Mouse (Mus musculus) hindbrain, embryonic 12.5 days (tissue): ENCODE results near the gene Nploc4. TPM values are rescaled to one million over a fixed set of nuclear protein-coding genes. Genes with fewer than 3 reads are reported as not detected.

Source experiments
- ATAC-seq: fragments of 200-750 bp; cut with Nextera tagmentation; 2 replicates; pipeline ENCODE4 v1.8.0; 2017; ENCODE audit warnings: moderate TSS enrichment; ENCODE audit not compliant: low FRiP score
- H3K27ac ChIP-seq: fragments of 300-500 bp; sonication (generic); 2 replicates; pipeline ENCODE4 v1.5.1; 2016; ENCODE audit warnings: mild to moderate bottlenecking
- H3K27me3 ChIP-seq: fragments of 300-500 bp; sonication (generic); 2 replicates; pipeline ENCODE4 v1.6.1; 2016; ENCODE audit warnings: mild to moderate bottlenecking
- H3K36me3 ChIP-seq: fragments of 300-500 bp; sonication (generic); 2 replicates; pipeline ENCODE4 v1.6.1; 2016; ENCODE audit warnings: mild to moderate bottlenecking
- H3K4me1 ChIP-seq: fragments of 300-500 bp; sonication (generic); 2 replicates; pipeline ENCODE4 v1.6.1; 2016
- H3K4me2 ChIP-seq: fragments of 300-500 bp; sonication (generic); replicated peaks from 2 replicates; pipeline ENCODE4 v1.6.1; 2016; ENCODE audit warnings: mild to moderate bottlenecking
- H3K4me3 ChIP-seq: fragments of 300-500 bp; sonication (generic); 2 replicates; pipeline ENCODE4 v1.5.1; 2016; ENCODE audit warnings: mild to moderate bottlenecking
- H3K9ac ChIP-seq: fragments of 300-500 bp; sonication (generic); 2 replicates; pipeline ENCODE4 v1.6.1; 2016; ENCODE audit warnings: mild to moderate bottlenecking, moderate library complexity
- H3K9me3 ChIP-seq: fragments of 300-500 bp; sonication (generic); replicated peaks from 2 replicates; pipeline ENCODE4 v1.6.1; 2016; ENCODE audit warnings: mild to moderate bottlenecking
- WGBS: fragments of 180-500 bp; shearing (Covaris S2); methylation state at CpG from one replicate; pipeline ENCODE4 v1.1.7; 2016; 5-methylcytosine and 5-hydroxymethylcytosine counted together
- polyA plus RNA-seq: library from polyadenylated mRNA; unstranded; fragments of >200 nt; fragmentation: Nextera tagmentation; extraction: Ambion mirVana; gene quantifications from 2 replicates; pipeline ENCODE4 v1.2.1, GENCODE M21; 2016

Nploc4 gene
- polyA plus RNA-seq, 1 experiment from 2014 or later = 51.5 TPM

DNA sequence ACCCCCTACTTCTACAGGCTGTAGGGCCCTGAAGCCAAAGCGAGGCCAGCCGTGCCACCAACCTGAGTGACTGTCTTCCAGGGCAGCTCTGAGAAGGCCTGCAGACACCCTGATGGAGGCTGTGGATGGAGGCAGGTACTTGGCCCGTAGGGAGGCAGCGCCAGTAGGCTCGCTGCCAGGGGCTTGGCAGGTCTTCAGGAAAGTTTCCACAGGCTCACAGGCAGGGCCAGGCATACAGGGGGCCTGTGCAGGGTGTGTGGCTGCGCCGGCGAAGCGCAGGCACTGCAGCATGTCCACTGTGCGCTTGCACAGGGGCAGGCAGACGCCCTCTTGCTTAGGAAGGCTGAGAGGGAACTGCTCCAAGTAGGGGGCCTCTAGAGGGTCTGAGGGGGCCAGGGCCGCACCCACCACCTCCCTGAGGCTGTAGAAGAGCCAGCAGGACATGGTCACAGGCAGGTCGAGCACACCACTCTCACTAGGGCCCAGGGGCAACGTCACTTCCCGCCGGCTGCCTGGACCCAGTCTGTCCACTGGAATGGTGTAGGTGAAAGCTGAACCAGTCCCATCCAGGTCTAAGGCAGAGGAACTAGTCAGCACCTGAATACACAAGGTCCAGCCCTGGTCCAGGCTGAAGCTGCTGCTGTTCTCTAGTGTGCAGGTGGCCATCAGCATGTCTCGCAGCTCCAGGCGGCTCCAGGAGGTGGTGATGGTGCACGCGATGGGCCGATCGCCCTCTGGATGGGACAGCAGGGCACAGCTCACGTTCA lies 63.5 kb downstream of the Nploc4 start:
- no peak overlapping the region for H3K27ac ChIP-seq
- H3K27me3 ChIP-seq = no peaks in the 10 kb centered on the region
- H3K9me3 ChIP-seq = no peaks in the 10 kb centered on the region
- peaks cover 73% of the 10 kb centered on the region for H3K36me3 ChIP-seq
- WGBS = 92% methylated on average over 23 of the region's 23 CpGs
- H3K4me3 ChIP-seq = no peak overlapping the region
- no peak overlapping the region for H3K4me2 ChIP-seq
- peaks cover 25% of the 10 kb centered on the region for H3K4me1 ChIP-seq
- no peak for ATAC-seq
- 0 out of 2 replicates have a peak overlapping the region, but pooled peaks have one; percentile 33 for H3K9ac ChIP-seq

DNA sequence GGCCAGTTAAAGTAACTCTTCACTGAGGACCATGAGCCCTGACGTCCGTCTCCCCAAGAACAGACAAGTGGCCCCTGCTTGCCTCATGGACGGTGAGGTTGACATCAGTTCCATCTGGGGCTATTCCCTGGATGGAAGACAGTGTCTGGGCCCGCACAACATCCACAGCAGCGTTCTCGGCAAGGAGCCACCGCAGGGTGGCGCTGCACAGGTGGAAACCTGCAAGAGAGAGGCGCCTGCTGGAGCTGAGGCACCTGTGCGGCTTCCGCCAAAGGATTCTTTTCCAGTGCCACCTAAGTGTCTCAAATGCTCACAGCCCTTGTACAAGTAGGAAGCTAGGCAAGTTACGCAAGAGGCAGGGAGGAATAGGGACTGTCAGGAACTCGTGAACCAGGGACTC lies 64.5 kb downstream of the Nploc4 start:
- no peak overlapping the region for H3K4me3 ChIP-seq
- peaks cover 73% of the 10 kb centered on the region for H3K36me3 ChIP-seq
- no peak overlapping the region for H3K27ac ChIP-seq
- no peaks in the 10 kb centered on the region for H3K27me3 ChIP-seq
- H3K9ac ChIP-seq = no peak overlapping the region
- no peak overlapping the region for H3K4me2 ChIP-seq
- H3K4me1 ChIP-seq = peaks cover 20% of the 10 kb centered on the region
- WGBS = 70% methylated on average over 13 of the region's 13 CpGs
- ATAC-seq = no peak
- no peaks in the 10 kb centered on the region for H3K9me3 ChIP-seq

DNA sequence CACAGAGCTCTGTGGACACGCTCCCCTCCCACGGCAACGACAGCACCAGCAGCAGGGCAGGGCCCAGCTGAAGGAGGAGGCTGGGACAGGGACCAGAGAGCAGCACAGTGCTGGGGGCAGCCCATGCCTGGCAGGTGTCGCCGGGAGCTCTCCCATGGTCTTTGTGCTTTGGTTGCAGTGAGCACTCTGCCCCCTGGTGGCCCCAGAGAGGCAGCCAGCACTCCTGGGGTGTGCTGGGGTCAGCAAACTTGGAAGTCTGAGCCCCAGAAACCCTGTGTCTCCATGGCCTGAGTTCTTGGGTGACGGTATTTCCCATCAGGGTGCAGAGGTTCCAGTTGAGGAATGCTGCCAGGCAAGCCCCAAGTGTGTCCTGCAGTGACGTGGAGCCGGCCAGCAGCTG lies 67.9 kb downstream of the Nploc4 start:
- WGBS = 38% methylated on average over 8 of the region's 8 CpGs
- H3K9ac ChIP-seq = 0 out of 2 replicates have a peak overlapping the region, but pooled peaks have one; percentile 28
- no peaks in the 10 kb centered on the region for H3K9me3 ChIP-seq
- H3K4me2 ChIP-seq = 0 out of 2 replicates have a peak overlapping the region, but pooled peaks have one; percentile 13
- no peak overlapping the region for H3K27ac ChIP-seq
- peaks cover 3% of the 10 kb centered on the region; the same call in 1 of the 2 replicates for H3K27me3 ChIP-seq
- H3K36me3 ChIP-seq = peaks cover 50% of the 10 kb centered on the region
- peaks cover 24% of the 10 kb centered on the region for H3K4me1 ChIP-seq
- H3K4me3 ChIP-seq = no peak overlapping the region
- peak; percentile 59; the same call in 1 of the 2 replicates for ATAC-seq

DNA sequence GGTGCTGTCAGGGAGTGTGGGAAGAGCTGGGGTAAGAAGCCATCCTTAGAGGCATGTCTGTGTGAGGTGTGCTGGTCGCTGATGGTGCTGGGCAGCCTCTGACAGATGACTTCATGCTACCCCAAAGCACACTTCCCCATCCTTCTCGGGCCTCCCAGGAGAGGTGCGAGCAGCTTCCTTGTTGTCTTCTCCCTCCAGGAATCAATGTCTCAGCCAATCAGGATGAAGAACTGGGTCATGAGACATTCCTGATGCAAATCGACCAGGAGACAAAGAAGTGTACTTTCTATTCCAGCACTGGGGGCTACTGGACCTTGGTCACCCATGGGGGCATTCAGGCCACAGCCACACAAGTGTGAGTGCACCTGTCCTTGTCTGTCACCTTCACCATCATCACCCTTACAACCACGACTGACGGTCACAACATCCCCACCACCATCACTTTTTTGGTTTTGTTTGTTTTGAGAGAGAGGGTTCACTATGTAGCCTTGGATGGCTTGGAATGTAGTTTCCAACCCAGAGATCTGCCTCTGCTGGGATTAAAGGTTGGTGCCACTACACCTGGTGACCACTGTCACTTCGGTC lies 71.0 kb downstream of the Nploc4 start:
- Histone ChIP-seq H3K27ac (no peak overlapping the region), H3K4me3 (no peak overlapping the region), H3K4me1 (peaks cover 30% of the 10 kb centered on the region), H3K27me3 (peaks cover 3% of the 10 kb centered on the region; the same call in 1 of the 2 replicates), H3K9me3 (no peaks in the 10 kb centered on the region), H3K9ac (no peak overlapping the region), H3K4me2 (no peak overlapping the region), H3K36me3 (peaks cover 19% of the 10 kb centered on the region)
- no peak for ATAC-seq
- WGBS = 31% methylated on average over 7 of the region's 7 CpGs

DNA sequence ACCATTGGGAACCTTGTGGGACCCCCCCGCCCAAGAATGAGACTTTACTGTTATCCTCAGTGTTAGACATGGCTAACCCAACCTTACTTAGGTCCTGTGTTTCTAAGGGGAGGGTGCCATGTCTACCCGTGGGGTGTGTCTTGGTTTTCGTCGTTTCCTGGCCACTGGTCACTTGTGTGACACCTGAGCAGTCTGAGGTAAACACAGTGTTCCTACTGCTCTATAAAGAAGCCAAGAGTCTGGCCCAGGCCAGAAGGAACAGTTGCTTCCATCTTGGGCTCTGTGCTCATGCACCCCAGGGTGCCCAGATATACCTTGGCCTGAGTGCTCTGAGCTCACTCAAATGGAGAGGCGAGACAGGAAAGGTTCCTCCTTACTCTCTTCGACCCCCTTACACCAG lies 74.6 kb downstream of the Nploc4 start:
- H3K4me3 ChIP-seq = no peak overlapping the region
- no peak overlapping the region for H3K9ac ChIP-seq
- no peaks in the 10 kb centered on the region for H3K9me3 ChIP-seq
- H3K27me3 ChIP-seq = peaks cover 3% of the 10 kb centered on the region; the same call in 1 of the 2 replicates
- H3K36me3 ChIP-seq = no peaks in the 10 kb centered on the region
- no peak overlapping the region for H3K4me2 ChIP-seq
- no peak overlapping the region for H3K27ac ChIP-seq
- ATAC-seq = no peak
- 89% methylated on average over 6 of the region's 6 CpGs for WGBS
- peaks cover 58% of the 10 kb centered on the region for H3K4me1 ChIP-seq

DNA sequence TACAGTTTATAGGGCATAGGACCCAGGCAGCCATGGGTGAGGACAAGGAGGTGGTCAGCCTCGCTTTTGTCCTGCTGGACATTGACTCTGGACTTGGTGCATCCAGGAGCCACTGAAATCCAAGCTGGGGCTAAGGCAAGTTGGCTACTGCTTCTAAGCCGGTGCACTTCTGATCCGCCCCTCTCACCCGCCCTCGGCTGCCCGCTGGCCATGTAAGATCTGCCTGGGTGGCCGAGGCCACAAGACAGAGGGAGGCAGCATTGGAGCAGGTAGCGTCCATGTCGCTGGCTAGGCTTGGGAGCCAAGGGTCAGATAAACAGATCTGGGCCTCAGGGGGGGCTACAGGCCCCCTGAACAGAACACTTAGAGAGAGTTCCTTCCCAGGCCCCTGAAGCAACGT lies 76.2 kb downstream of the Nploc4 start, which contains the start of gene Fscn2:
Gene Fscn2, plus strand, starts transcription at position 240 of the 400 bp plus-strand sequence.
- no peak within 1 kb of the TSS for H3K4me3 ChIP-seq
- no peak for ATAC-seq
- 0 out of 2 replicates have a peak within 1 kb of the TSS, but pooled peaks have one; percentile 13 for H3K9ac ChIP-seq
- WGBS = 68% methylated on average over 10 of the region's 10 CpGs
- H3K36me3 ChIP-seq = no peaks in the 10 kb centered on the region
- H3K4me1 ChIP-seq = peaks cover 54% of the 10 kb centered on the region
- no peak within 1 kb of the TSS for H3K27ac ChIP-seq
- H3K9me3 ChIP-seq = no peaks in the 10 kb centered on the region
- H3K27me3 ChIP-seq = peaks cover 3% of the 10 kb centered on the region; the same call in 1 of the 2 replicates
- H3K4me2 ChIP-seq = no peak within 1 kb of the TSS

GRCm38 (mm10) chr11:120360755-120361154 lies 76.8 kb downstream of the Nploc4 start:
- no peak overlapping the region for H3K4me3 ChIP-seq
- no peaks in the 10 kb centered on the region for H3K9me3 ChIP-seq
- no peak overlapping the region for H3K9ac ChIP-seq
- no peak for ATAC-seq
- no peak overlapping the region for H3K27ac ChIP-seq
- H3K36me3 ChIP-seq = no peaks in the 10 kb centered on the region
- H3K27me3 ChIP-seq = peaks cover 2% of the 10 kb centered on the region; the same call in 1 of the 2 replicates
- H3K4me1 ChIP-seq = peaks cover 48% of the 10 kb centered on the region
- no peak overlapping the region for H3K4me2 ChIP-seq
- 78% methylated on average over 5 of the region's 5 CpGs for whole genome bisulfite sequencing

DNA sequence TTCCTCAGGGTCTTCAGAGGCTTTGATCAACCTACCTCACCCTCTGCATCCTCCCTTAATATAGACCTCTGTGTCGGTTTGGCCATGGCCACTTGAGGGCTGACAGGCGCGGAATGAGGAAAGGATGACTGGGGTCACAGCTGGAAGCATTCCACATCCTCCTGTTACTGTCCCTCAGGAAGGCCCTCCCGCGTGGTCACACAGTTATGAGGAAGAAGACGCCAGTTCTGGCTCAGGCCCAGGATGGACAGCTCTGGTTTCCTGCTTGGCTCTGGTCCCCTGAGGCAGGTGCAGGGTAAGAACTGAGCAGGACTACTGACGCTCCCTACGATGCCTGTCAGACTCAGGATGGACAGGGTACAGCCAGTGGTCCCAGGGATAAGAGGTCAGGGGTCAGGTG lies 77.4 kb downstream of the Nploc4 start:
- no peak overlapping the region for H3K4me3 ChIP-seq
- 51% methylated on average over 8 of the region's 8 CpGs for WGBS
- H3K36me3 ChIP-seq = no peaks in the 10 kb centered on the region
- H3K4me2 ChIP-seq = no peak overlapping the region
- H3K9me3 ChIP-seq = no peaks in the 10 kb centered on the region
- H3K4me1 ChIP-seq = peaks cover 49% of the 10 kb centered on the region
- H3K27me3 ChIP-seq = no peaks in the 10 kb centered on the region
- no peak for ATAC-seq
- H3K9ac ChIP-seq = no peak overlapping the region
- no peak overlapping the region for H3K27ac ChIP-seq

- Histone ChIP-seq H3K4me2 (no peak overlapping the region), H3K4me1 (peaks cover 50% of the 10 kb centered on the region), H3K4me3 (no peak overlapping the region), H3K9me3 (no peaks in the 10 kb centered on the region), H3K36me3 (no peaks in the 10 kb centered on the region), H3K27ac (no peak overlapping the region), H3K27me3 (no peaks in the 10 kb centered on the region), H3K9ac (no peak overlapping the region)
- 75% methylated on average over 6 of the region's 6 CpGs for WGBS
- ATAC-seq = no peak
Observed at GRCm38 (mm10) chr11:120359391-120359790, 78.1 kb downstream of the Nploc4 start.

GRCm38 (mm10) chr11:120357791-120358401 lies 79.6 kb downstream of the Nploc4 start:
- Histone ChIP-seq H3K4me3 (no peak overlapping the region), H3K9ac (0 out of 2 replicates have a peak overlapping the region, but pooled peaks have one; percentile 28)
- WGBS = 8% methylated on average over 10 of the region's 10 CpGs

DNA sequence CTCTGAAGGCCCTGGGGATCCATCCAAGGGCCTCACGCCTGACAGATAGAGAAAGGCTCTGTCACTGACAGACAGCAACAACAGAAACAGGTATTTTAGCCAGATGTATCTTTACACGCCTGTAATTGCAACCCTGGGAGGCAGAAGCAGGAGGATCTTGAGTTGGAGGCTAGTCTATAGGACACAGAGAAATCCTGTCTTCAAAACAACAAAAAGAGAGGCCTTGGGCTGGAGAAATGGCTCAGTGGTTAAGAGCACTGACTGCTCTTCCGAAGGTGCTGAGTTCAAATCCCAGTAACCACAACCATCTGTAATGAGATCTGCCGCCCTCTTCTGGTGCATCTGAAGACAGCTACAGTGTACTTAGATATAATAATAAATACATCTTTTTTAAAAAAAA lies 80.6 kb downstream of the Nploc4 start:
- Histone ChIP-seq H3K36me3 (no peaks in the 10 kb centered on the region), H3K9me3 (no peaks in the 10 kb centered on the region), H3K27ac (no peak overlapping the region), H3K4me1 (peaks cover 66% of the 10 kb centered on the region), H3K4me3 (no peak overlapping the region), H3K4me2 (no peak overlapping the region), H3K9ac (no peak overlapping the region), H3K27me3 (no peaks in the 10 kb centered on the region)
- 91% methylated on average over 4 of the region's 4 CpGs for WGBS
- ATAC-seq = no peak

More at GRCm38 (mm10) chr11:120357791-120358401, 79.6 kb downstream of the Nploc4 start:
- Histone ChIP-seq H3K4me2 (peak overlapping the region; percentile 35), H3K9me3 (no peaks in the 10 kb centered on the region), H3K4me1 (peaks cover 61% of the 10 kb centered on the region), H3K27ac (peak overlapping the region; percentile 89), H3K27me3 (no peaks in the 10 kb centered on the region), H3K36me3 (no peaks in the 10 kb centered on the region)
- ATAC-seq = peak; percentile 74

DNA sequence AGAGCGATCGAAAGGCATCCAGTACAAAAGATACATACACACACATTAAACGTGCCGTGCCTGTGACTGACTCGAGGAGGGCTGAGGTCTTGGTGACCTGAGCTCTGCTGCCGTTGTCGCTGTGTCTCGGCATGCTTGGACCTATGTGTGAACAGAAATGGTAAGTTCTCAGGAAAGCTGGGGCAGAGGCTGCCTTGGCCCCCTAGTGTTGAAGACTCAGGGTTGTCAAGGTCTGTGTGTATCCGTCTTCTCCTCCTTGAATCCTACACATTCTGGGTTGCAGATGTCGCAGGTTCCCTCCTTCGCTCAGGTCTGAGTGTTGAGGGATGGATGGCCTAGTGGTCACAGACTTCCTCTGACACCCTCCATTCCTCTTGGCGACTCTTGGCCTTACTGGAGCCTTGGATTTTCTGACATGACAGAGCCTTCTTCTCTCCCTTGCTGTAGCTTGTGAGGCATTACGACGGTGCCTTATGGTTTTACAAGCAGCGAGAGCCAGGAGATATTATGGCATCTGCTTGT lies 81.1 kb downstream of the Nploc4 start:
- Histone ChIP-seq H3K27me3 (no peaks in the 10 kb centered on the region), H3K36me3 (no peaks in the 10 kb centered on the region), H3K9me3 (no peaks in the 10 kb centered on the region), H3K4me2 (no peak overlapping the region), H3K4me3 (no peak overlapping the region), H3K4me1 (peaks cover 68% of the 10 kb centered on the region), H3K27ac (no peak overlapping the region), H3K9ac (no peak overlapping the region)
- no peak for ATAC-seq
- WGBS = 84% methylated on average over 15 of the region's 15 CpGs
